Mouse (Mus musculus) C3H10T1/2 (cell line): ENCODE measurements around the gene 5730455P16Rik. TPM values are rescaled to one million over a fixed set of nuclear protein-coding genes. Genes with fewer than 3 reads are reported as not detected.

ENCODE experiments used
- polyA plus RNA-seq, 2 experiments: library from polyadenylated mRNA; unstranded; fragments of >200 nt; fragmentation: generic; extraction: Trizol; gene quantifications; one replicate each; pipeline ENCODE4 v1.2.1; 2012; ENCODE audit warnings: missing spikeins in 2 of 2

The 5730455P16Rik gene
- polyA plus RNA-seq, result 1 to 10 TPM; 2.0 to 6.2 TPM

DNA sequence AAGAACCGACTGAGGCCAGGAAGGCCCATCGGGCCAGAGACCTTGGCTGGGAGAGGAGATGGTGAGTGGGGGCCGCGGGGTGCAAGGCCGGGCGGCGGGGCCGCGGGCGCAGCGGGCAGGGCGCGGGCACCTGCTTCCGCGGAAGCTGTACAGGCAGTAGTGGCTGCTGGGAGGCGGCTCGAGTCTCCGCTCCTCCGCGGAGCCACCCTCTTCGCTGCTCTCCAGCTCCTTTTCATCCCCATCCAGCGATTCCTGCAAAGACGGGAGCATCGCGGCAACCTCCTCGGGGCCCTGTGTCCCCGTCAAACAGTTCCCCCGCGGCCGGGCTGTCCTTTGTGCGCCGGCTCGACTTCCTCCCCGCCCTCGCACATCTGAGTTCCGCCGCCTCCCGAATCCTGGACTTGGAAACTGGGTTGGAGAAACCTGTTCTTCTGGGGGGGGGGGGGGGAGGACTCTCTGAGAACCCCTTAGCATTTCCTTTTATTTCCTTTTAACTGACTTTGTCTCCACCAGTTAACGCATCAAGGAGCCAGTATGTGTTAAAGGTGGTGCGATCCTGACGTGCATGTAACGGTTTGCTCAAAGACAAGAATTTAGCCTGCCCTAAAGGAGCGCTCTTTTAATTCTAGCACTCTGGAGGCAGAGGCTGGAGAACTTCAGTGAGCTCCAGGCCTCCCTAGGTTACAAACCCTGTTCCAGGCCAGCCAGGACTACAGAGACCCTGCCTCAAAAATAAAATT lies at the start of gene 5730455P16Rik:
Gene 5730455P16Rik, minus strand, starts transcription at position 323 of the 740 bp plus-strand sequence.

DNA sequence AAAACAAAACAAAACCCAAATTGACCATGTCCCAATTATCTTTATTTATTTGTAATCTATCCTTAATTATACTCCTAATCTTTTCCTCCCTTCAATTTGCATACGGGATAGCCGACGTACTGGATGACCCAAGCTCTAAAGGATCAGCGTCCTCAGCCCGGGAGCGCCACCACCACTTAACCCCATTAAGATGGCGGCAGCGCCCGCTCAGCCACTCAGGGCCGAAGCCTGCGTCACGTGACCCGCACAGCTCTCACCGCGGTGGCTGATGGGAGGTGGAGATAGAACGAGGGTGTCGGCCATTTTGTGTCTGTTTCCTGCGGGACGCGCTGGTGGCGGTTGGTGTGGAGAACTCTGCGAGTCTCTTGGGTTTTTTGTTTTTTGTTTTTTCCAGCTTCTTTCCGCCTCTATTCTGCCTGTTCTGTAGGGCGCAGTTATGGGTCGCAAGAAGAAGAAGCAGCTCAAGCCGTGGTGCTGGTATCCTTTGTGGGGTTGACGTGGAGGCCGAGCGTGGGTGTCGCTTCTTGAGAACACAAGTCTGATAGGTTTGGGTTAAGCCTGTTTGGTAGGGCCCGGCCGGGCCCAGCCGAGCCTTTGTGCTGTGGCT lies 5.3 kb upstream of the 5730455P16Rik start, which contains the start of gene Zfp207:
Gene Zfp207, plus strand, starts transcription at position 261 of the 607 bp plus-strand sequence.

Other genes starting within 250 kb of the 5730455P16Rik start
- gene Tefm, start 235.9 kb downstream of the 5730455P16Rik start, polyA plus RNA-seq, result 1 to 10 TPM; 1.2 to 9.9 TPM
- not detected for gene Adap2, start 223.9 kb downstream of the 5730455P16Rik start, polyA plus RNA-seq
- gene Rnf135, start 194.2 kb downstream of the 5730455P16Rik start, polyA plus RNA-seq, result 10 to 100 TPM in 1 of 2 experiments, 1 to 10 TPM in 1; 4.9 to 19.1 TPM
- gene Rhot1, start 169.0 kb downstream of the 5730455P16Rik start, polyA plus RNA-seq, result 10 to 100 TPM in 1 of 2 experiments, 1 to 10 TPM in 1; 2.0 to 17.1 TPM
- 1 to 10 TPM in 1 of 2 experiments, under 1 TPM in 1; 0.27 to 4.2 TPM for gene Rhbdl3, start 77.1 kb downstream of the 5730455P16Rik start, polyA plus RNA-seq
- 10 to 100 TPM in 1 of 2 experiments, 1 to 10 TPM in 1; 9.8 to 71.3 TPM for gene Zfp207, start 5.2 kb upstream of the 5730455P16Rik start, polyA plus RNA-seq
- gene Psmd11, start 50.6 kb upstream of the 5730455P16Rik start, polyA plus RNA-seq, result 10 to 100 TPM; 34.3 to 50.5 TPM
- under 1 TPM; 0.66 to 0.83 TPM for gene Cdk5r1, start 99.0 kb upstream of the 5730455P16Rik start, polyA plus RNA-seq